Mouse (Mus musculus): ENCODE results near the gene Pgk1.

Pgk1 gene

GRCm38 (mm10) chrX:106219171-106220032 lies 32.5 kb downstream of the Pgk1 start:
- DNase-seq (ENCODE audit: low spot score in 2 of 2), result peak; percentile 58 to 59

- DNase-seq (ENCODE audit: low spot score in 2 of 2), result no peak
These were observed 34.2 kb downstream of the Pgk1 start, which contains the start of gene Taf9b for GRCm38 (mm10) chrX:106221058-106221457. Gene Taf9b, minus strand, starts transcription at chrX:106221158.

All from thymus, postnatal 10 days (tissue).